Mouse (Mus musculus) neural tube, embryonic 14.5 days (tissue): ENCODE measurements at regions not wholly inside any gene's neighbourhood (a gene's known extent, or its start where the extent isn't known, plus 50 kb on each side); places are given as distances from the start of the nearest gene placed in this dataset.

ENCODE experiments used
- ATAC-seq: fragments of 200-750 bp; cut with Nextera tagmentation; 2 replicates; pipeline ENCODE4 v1.8.0; 2017; ENCODE audit warnings: low read depth, mild to moderate bottlenecking, moderate TSS enrichment, moderate library complexity
- H3K27ac ChIP-seq: fragments of 300-500 bp; sonication (generic); 2 replicates; pipeline ENCODE4 v1.5.1; 2014; ENCODE audit warnings: low read depth, mild to moderate bottlenecking, control low read depth, low read length, moderate library complexity, mixed read lengths
- H3K27me3 ChIP-seq: fragments of 300-500 bp; sonication (generic); 2 replicates; pipeline ENCODE4 v1.6.1; 2014; ENCODE audit warnings: low read length; ENCODE audit not compliant: control insufficient read depth, insufficient read depth
- H3K36me3 ChIP-seq: fragments of 300-500 bp; sonication (generic); 2 replicates; pipeline ENCODE4 v1.6.1; 2014; ENCODE audit warnings: low read length, mixed read lengths; ENCODE audit not compliant: control insufficient read depth, insufficient read depth
- H3K4me1 ChIP-seq: fragments of 300-500 bp; sonication (generic); 2 replicates; pipeline ENCODE4 v1.6.1; 2014; ENCODE audit warnings: low read length; ENCODE audit not compliant: control insufficient read depth, insufficient read depth
- H3K4me2 ChIP-seq: fragments of 300-500 bp; sonication (generic); 2 replicates; pipeline ENCODE4 v1.6.1; 2014; ENCODE audit warnings: mild to moderate bottlenecking, low read depth, low read length, control low read depth
- H3K4me3 ChIP-seq: fragments of 300-500 bp; sonication (generic); 2 replicates; pipeline ENCODE4 v1.5.1; 2014; ENCODE audit warnings: low read depth, low read length, control low read depth, mixed read lengths
- H3K9ac ChIP-seq: fragments of 300-500 bp; sonication (generic); replicated peaks from 2 replicates; pipeline ENCODE4 v1.6.1; 2014; ENCODE audit warnings: low read depth, mild to moderate bottlenecking, control low read depth, low read length, mixed read lengths
- H3K9me3 ChIP-seq: fragments of 300-500 bp; sonication (generic); 2 replicates; pipeline ENCODE4 v1.6.1; 2016; ENCODE audit warnings: low read length; ENCODE audit not compliant: control insufficient read depth
- WGBS: fragments of 180-500 bp; shearing (Covaris S2); extraction: QIAGEN DNeasy Blood & Tissue Kit; methylation state at CpG from one replicate; pipeline ENCODE4 v1.1.7; 2014; 5-methylcytosine and 5-hydroxymethylcytosine counted together

- WGBS, result 92% methylated on average over 2 of the region's 2 CpGs
- Histone ChIP-seq H3K9ac (no peak overlapping the region), H3K9me3 (no peaks in the 10 kb centered on the region), H3K4me1 (no peaks in the 10 kb centered on the region), H3K4me2 (no peak overlapping the region), H3K27ac (no peak overlapping the region), H3K36me3 (no peaks in the 10 kb centered on the region), H3K4me3 (no peak overlapping the region), H3K27me3 (no peaks in the 10 kb centered on the region)
- ATAC-seq, result no peak
These were observed 170.2 kb upstream of the Rfx3 start for GRCm38 (mm10) chr19:28181171-28181570.

- Histone ChIP-seq H3K36me3 (no peaks in the 10 kb centered on the region), H3K27ac (no peak overlapping the region), H3K4me1 (no peaks in the 10 kb centered on the region), H3K9me3 (no peaks in the 10 kb centered on the region), H3K27me3 (no peaks in the 10 kb centered on the region), H3K9ac (no peak overlapping the region), H3K4me2 (no peak overlapping the region), H3K4me3 (no peak overlapping the region)
- ATAC-seq, result no peak
- WGBS, result 95% methylated on average over 6 of the region's 6 CpGs
These were observed 167.1 kb upstream of the Rfx3 start for GRCm38 (mm10) chr19:28178114-28178513.

GRCm38 (mm10) chr19:28176821-28177220 lies 165.9 kb upstream of the Rfx3 start:
- whole genome bisulfite sequencing, result 89% methylated on average over 6 of the region's 6 CpGs
- Histone ChIP-seq H3K4me1 (no peaks in the 10 kb centered on the region), H3K27me3 (no peaks in the 10 kb centered on the region), H3K9ac (no peak overlapping the region), H3K4me3 (no peak overlapping the region), H3K4me2 (no peak overlapping the region), H3K36me3 (no peaks in the 10 kb centered on the region), H3K9me3 (no peaks in the 10 kb centered on the region), H3K27ac (no peak overlapping the region)
- no peak for ATAC-seq

- Histone ChIP-seq H3K9me3 (no peaks in the 10 kb centered on the region), H3K4me2 (no peak overlapping the region), H3K4me3 (no peak overlapping the region), H3K27me3 (no peaks in the 10 kb centered on the region), H3K36me3 (no peaks in the 10 kb centered on the region), H3K4me1 (no peaks in the 10 kb centered on the region), H3K9ac (no peak overlapping the region), H3K27ac (no peak overlapping the region)
- no peak for ATAC-seq
- 94% methylated on average over 11 of the region's 11 CpGs for WGBS
These were observed 161.0 kb upstream of the Rfx3 start for GRCm38 (mm10) chr19:28171836-28172534.

GRCm38 (mm10) chr19:28167451-28168165 lies 156.6 kb upstream of the Rfx3 start:
- H3K27me3 ChIP-seq, result no peaks in the 10 kb centered on the region
- H3K36me3 ChIP-seq, result no peaks in the 10 kb centered on the region
- no peak overlapping the region for H3K9ac ChIP-seq
- no peak overlapping the region for H3K4me2 ChIP-seq
- H3K27ac ChIP-seq, result no peak overlapping the region
- no peaks in the 10 kb centered on the region for H3K9me3 ChIP-seq
- WGBS, result 90% methylated on average over 12 of the region's 12 CpGs
- no peak for ATAC-seq
- no peak overlapping the region for H3K4me3 ChIP-seq
- H3K4me1 ChIP-seq, result no peaks in the 10 kb centered on the region

- no peak for ATAC-seq
These were observed 155.7 kb upstream of the Rfx3 start for GRCm38 (mm10) chr19:28166626-28167025.

GRCm38 (mm10) chr19:28165901-28166361 lies 155.0 kb upstream of the Rfx3 start:
- Histone ChIP-seq H3K27ac (no peak overlapping the region), H3K4me1 (no peaks in the 10 kb centered on the region), H3K27me3 (no peaks in the 10 kb centered on the region), H3K4me2 (peak overlapping the region; percentile 9), H3K4me3 (no peak overlapping the region), H3K36me3 (no peaks in the 10 kb centered on the region), H3K9me3 (no peaks in the 10 kb centered on the region), H3K9ac (no peak overlapping the region)
- 29% methylated on average over 15 of the region's 15 CpGs for WGBS
- ATAC-seq, result peak; percentile 88

More at GRCm38 (mm10) chr19:28166626-28167025, 155.7 kb upstream of the Rfx3 start:
- no peaks in the 10 kb centered on the region for H3K36me3 ChIP-seq
- H3K4me3 ChIP-seq, result no peak overlapping the region
- H3K27ac ChIP-seq, result no peak overlapping the region
- H3K27me3 ChIP-seq, result no peaks in the 10 kb centered on the region
- WGBS, result 87% methylated on average over 7 of the region's 7 CpGs
- no peak overlapping the region for H3K9ac ChIP-seq
- H3K9me3 ChIP-seq, result no peaks in the 10 kb centered on the region
- no peak overlapping the region for H3K4me2 ChIP-seq
- no peaks in the 10 kb centered on the region for H3K4me1 ChIP-seq

GRCm38 (mm10) chr19:28163195-28163594 lies 152.2 kb upstream of the Rfx3 start:
- no peak for ATAC-seq
- H3K27ac ChIP-seq, result no peak overlapping the region
- H3K36me3 ChIP-seq, result no peaks in the 10 kb centered on the region
- no peaks in the 10 kb centered on the region for H3K27me3 ChIP-seq
- no peaks in the 10 kb centered on the region for H3K4me1 ChIP-seq
- no peaks in the 10 kb centered on the region for H3K9me3 ChIP-seq
- no peak overlapping the region for H3K4me3 ChIP-seq
- no peak overlapping the region for H3K4me2 ChIP-seq
- 88% methylated on average over 6 of the region's 6 CpGs for WGBS
- no peak overlapping the region for H3K9ac ChIP-seq

- H3K9me3 ChIP-seq, result no peaks in the 10 kb centered on the region
These were observed 149.6 kb upstream of the Rfx3 start for GRCm38 (mm10) chr19:28160582-28160981.

More at GRCm38 (mm10) chr19:28160582-28160981, 149.6 kb upstream of the Rfx3 start:
- Histone ChIP-seq H3K4me1 (no peaks in the 10 kb centered on the region), H3K4me2 (no peak overlapping the region), H3K4me3 (no peak overlapping the region), H3K36me3 (no peaks in the 10 kb centered on the region), H3K27ac (no peak overlapping the region), H3K9ac (no peak overlapping the region), H3K27me3 (no peaks in the 10 kb centered on the region)
- WGBS, result 79% methylated on average over 4 of the region's 4 CpGs
- no peak for ATAC-seq
